Mouse (Mus musculus) liver, embryonic 14.5 days (tissue): Measurements from ENCODE around the gene Nms.

ENCODE experiments used
- CTCF ChIP-seq: IDR thresholded peaks from 2 replicates; pipeline ENCODE4 v1.5.1; 2016; ENCODE audit warnings: antibody characterized with exemption, low read depth, control low read depth
- EP300 ChIP-seq: IDR thresholded peaks from 2 replicates; pipeline ENCODE4 v1.6.1; 2016; ENCODE audit warnings: antibody characterized with exemption, low read depth

GRCm38 (mm10) chr1:38988357-38988756 lies 49.4 kb downstream of the Nms start:
- TF ChIP-seq CTCF: no peak
- TF ChIP-seq EP300: no peak
